Mouse (Mus musculus) MEL (cell line): Measurements from ENCODE around the gene Gas7. TPM values are rescaled to one million over a fixed set of nuclear protein-coding genes. Genes with fewer than 3 reads are reported as not detected.

Experiments used
- DNase-seq: peaks from one replicate; pipeline ENCODE4 v3.0.0; 2011; ENCODE audit warnings: low read depth, low spot score
- H3K27ac ChIP-seq: 2 replicates; pipeline ENCODE4 v1.5.1; 2012; ENCODE audit warnings: low read depth, mild to moderate bottlenecking, control low read depth, low read length, moderate library complexity; ENCODE audit not compliant: control insufficient read depth
- H3K27me3 ChIP-seq, 2 experiments: fragments of 150-350 bp in 1 of 2; sonication (generic) in 1 of 2; 2 replicates each; pipeline ENCODE4 v1.6.1; 2012; ENCODE audit warnings: low read length in 2 of 2, mild to moderate bottlenecking in 2 of 2, improper control_type of control experiment in 1 of 2, moderate library complexity in 1 of 2; ENCODE audit not compliant: insufficient read depth in 2 of 2, control insufficient read depth in 1 of 2
- H3K36me3 ChIP-seq, 2 experiments: 2 replicates each; pipeline ENCODE4 v1.6.1; 2012 to 2014; ENCODE audit warnings: low read length in 2 of 2, improper control_type of control experiment in 1 of 2, inconsistent platforms in 1 of 2, mild to moderate bottlenecking in 1 of 2; ENCODE audit not compliant: insufficient read depth in 2 of 2, control insufficient read depth in 1 of 2
- H3K4me1 ChIP-seq, 2 experiments: fragments of 150-350 bp in 1 of 2; sonication (generic) in 1 of 2; 2 replicates each; pipeline ENCODE4 v1.6.1; 2012; ENCODE audit warnings: low read length in 2 of 2, improper control_type of control experiment in 1 of 2, mild to moderate bottlenecking in 1 of 2; ENCODE audit not compliant: insufficient read depth in 2 of 2, control insufficient read depth in 1 of 2
- H3K4me3 ChIP-seq, 2 experiments: fragments of 150-350 bp in 1 of 2; sonication (generic) in 1 of 2; 2 replicates each; pipeline ENCODE4 v1.5.1; 2012; ENCODE audit warnings: low read depth in 2 of 2, low read length in 2 of 2, mild to moderate bottlenecking in 2 of 2, moderate library complexity in 2 of 2, control low read depth in 1 of 2, improper control_type of control experiment in 1 of 2; ENCODE audit not compliant: control insufficient read depth in 1 of 2, insufficient read depth in 1 of 2
- H3K79me2 ChIP-seq: 2 replicates; pipeline ENCODE4 v1.6.1; 2012; ENCODE audit warnings: mild to moderate bottlenecking, low read length, moderate library complexity; ENCODE audit not compliant: control insufficient read depth, poor library complexity, insufficient read depth
- H3K9ac ChIP-seq: 2 replicates; pipeline ENCODE4 v1.6.1; 2012; ENCODE audit warnings: low read depth, mild to moderate bottlenecking, control low read depth, low read length, moderate library complexity; ENCODE audit not compliant: control insufficient read depth, poor library complexity, severe bottlenecking
- H3K9me3 ChIP-seq: fragments of 150-350 bp; sonication (generic); replicated peaks from 2 replicates; pipeline ENCODE4 v1.6.1; 2012; ENCODE audit warnings: mild to moderate bottlenecking, low read length, improper control_type of control experiment, moderate library complexity; ENCODE audit not compliant: insufficient read depth
- BHLHE40 ChIP-seq: IDR thresholded peaks from 2 replicates; pipeline ENCODE4 v1.6.1; 2012; ENCODE audit warnings: low read depth, mild to moderate bottlenecking, inconsistent platforms, low read length, improper control_type of control experiment, borderline replicate concordance
- CHD1 ChIP-seq: IDR thresholded peaks from 2 replicates; pipeline ENCODE4 v1.6.1; 2012; ENCODE audit warnings: low read depth, mild to moderate bottlenecking, inconsistent platforms, low read length, improper control_type of control experiment
- CHD2 ChIP-seq: IDR thresholded peaks from 2 replicates; pipeline ENCODE4 v1.6.1; 2011; ENCODE audit warnings: low read length, improper control_type of control experiment
- ELF1 ChIP-seq: IDR thresholded peaks from 2 replicates; pipeline ENCODE4 v1.6.1; 2014; ENCODE audit warnings: low read depth, mild to moderate bottlenecking, inconsistent platforms, low read length, improper control_type of control experiment, moderate library complexity
- GABPA ChIP-seq: IDR thresholded peaks from 2 replicates; pipeline ENCODE4 v1.6.1; 2012; ENCODE audit warnings: low read depth, mild to moderate bottlenecking, inconsistent platforms, low read length, improper control_type of control experiment, moderate library complexity
- HCFC1 ChIP-seq: IDR thresholded peaks from 2 replicates; pipeline ENCODE4 v1.6.1; 2012; ENCODE audit warnings: low read depth, mild to moderate bottlenecking, inconsistent platforms, low read length, improper control_type of control experiment, moderate library complexity
- JUND ChIP-seq: IDR thresholded peaks from 2 replicates; pipeline ENCODE4 v1.6.1; 2011; ENCODE audit warnings: low read depth, mild to moderate bottlenecking, improper control_type of control experiment, low read length
- MAFK ChIP-seq: IDR thresholded peaks from 2 replicates; pipeline ENCODE4 v1.6.1; 2011; ENCODE audit warnings: low read depth, mild to moderate bottlenecking, low read length, improper control_type of control experiment, borderline replicate concordance
- MAX ChIP-seq: IDR thresholded peaks from 2 replicates; pipeline ENCODE4 v1.6.1; 2011; ENCODE audit warnings: low read length, improper control_type of control experiment
- MEF2A ChIP-seq: IDR thresholded peaks from 2 replicates; pipeline ENCODE4 v1.6.1; 2014; ENCODE audit warnings: low read depth, mild to moderate bottlenecking, inconsistent platforms, low read length, improper control_type of control experiment; ENCODE audit not compliant: poor library complexity, insufficient replicate concordance, severe bottlenecking; ENCODE audit errors: extremely low read depth
- MXI1 ChIP-seq: IDR thresholded peaks from 2 replicates; pipeline ENCODE4 v1.6.1; 2011; ENCODE audit warnings: mild to moderate bottlenecking, low read depth, low read length, improper control_type of control experiment
- MYC ChIP-seq: IDR thresholded peaks from 2 replicates; pipeline ENCODE4 v1.6.1; 2011; ENCODE audit warnings: low read depth, mild to moderate bottlenecking, low read length, improper control_type of control experiment, moderate library complexity
- NELFE ChIP-seq: IDR thresholded peaks from 2 replicates; pipeline ENCODE4 v1.6.1; 2011; ENCODE audit warnings: low read depth, low read length, improper control_type of control experiment
- NRF1 ChIP-seq: IDR thresholded peaks from 2 replicates; pipeline ENCODE4 v1.6.1; 2014; ENCODE audit warnings: low read depth, mild to moderate bottlenecking, inconsistent platforms, low read length, improper control_type of control experiment, moderate library complexity; ENCODE audit not compliant: poor library complexity, insufficient read depth, severe bottlenecking
- POLR2AphosphoS5 ChIP-seq: IDR thresholded peaks from 2 replicates; pipeline ENCODE4 v1.6.1; 2012; ENCODE audit warnings: low read depth, borderline replicate concordance, mild to moderate bottlenecking, inconsistent platforms, low read length, moderate library complexity, mixed read lengths
- RCOR1 ChIP-seq: IDR thresholded peaks from 2 replicates; pipeline ENCODE4 v1.6.1; 2012; ENCODE audit warnings: low read depth, mild to moderate bottlenecking, inconsistent platforms, low read length, improper control_type of control experiment
- SIN3A ChIP-seq: IDR thresholded peaks from 2 replicates; pipeline ENCODE4 v1.6.1; 2012; ENCODE audit warnings: low read length, improper control_type of control experiment, inconsistent platforms
- TCF12 ChIP-seq: IDR thresholded peaks from 2 replicates; pipeline ENCODE4 v1.6.1; 2014; ENCODE audit warnings: low read depth, mild to moderate bottlenecking, inconsistent platforms, low read length, improper control_type of control experiment, moderate library complexity
- UBTF ChIP-seq: IDR thresholded peaks from 2 replicates; pipeline ENCODE4 v1.6.1; 2012; ENCODE audit warnings: low read depth, mild to moderate bottlenecking, inconsistent platforms, low read length, improper control_type of control experiment, moderate library complexity, borderline replicate concordance; ENCODE audit not compliant: insufficient read depth
- USF1 ChIP-seq: IDR thresholded peaks from 2 replicates; pipeline ENCODE4 v1.6.1; 2014; ENCODE audit warnings: low read depth, mild to moderate bottlenecking, inconsistent platforms, low read length, improper control_type of control experiment, moderate library complexity
- USF2 ChIP-seq, 2 experiments: IDR thresholded peaks; 2 replicates each; pipeline ENCODE4 v1.6.1; 2011 to 2012; ENCODE audit warnings: improper control_type of control experiment in 2 of 2, low read length in 2 of 2, borderline replicate concordance in 1 of 2, inconsistent platforms in 1 of 2, low read depth in 1 of 2, mild to moderate bottlenecking in 1 of 2; ENCODE audit not compliant: insufficient read depth in 1 of 2
- ZC3H11A ChIP-seq: IDR thresholded peaks from 2 replicates; pipeline ENCODE4 v1.6.1; 2012; ENCODE audit warnings: low read depth, mild to moderate bottlenecking, inconsistent platforms, low read length, improper control_type of control experiment
- ZMIZ1 ChIP-seq: IDR thresholded peaks from 2 replicates; pipeline ENCODE4 v1.6.1; 2012; ENCODE audit warnings: low read depth, mild to moderate bottlenecking, inconsistent platforms, low read length, improper control_type of control experiment, moderate library complexity
- ZNF384 ChIP-seq: IDR thresholded peaks from 2 replicates; pipeline ENCODE4 v1.6.1; 2012; ENCODE audit warnings: low read depth, mild to moderate bottlenecking, inconsistent platforms, low read length, improper control_type of control experiment
- polyA plus RNA-seq, 2 experiments: library from polyadenylated mRNA; stranded (reverse) in 1 of 2; unstranded in 1 of 2; fragments of >175 nt in 1 of 2; fragments of >200 nt in 1 of 2; gene quantifications; 2 replicates each; pipeline versions ENCODE4 v1.2.1 to v1.2.4; 2012; ENCODE audit warnings: low replicate concordance in 2 of 2, low read depth in 1 of 2; ENCODE audit not compliant: insufficient read length in 2 of 2, insufficient read depth in 1 of 2, missing spikeins in 1 of 2
- total RNA-seq: library from RNA; depleted of rRNA; stranded (reverse); fragments of 300-350 nt; gene quantifications from 2 replicates; pipeline ENCODE4 v1.2.3, GENCODE M21; 2012

Gas7 gene
- total and polyA plus RNA-seq, 3 experiments = 0.04 TPM; not detected in 2

DNA sequence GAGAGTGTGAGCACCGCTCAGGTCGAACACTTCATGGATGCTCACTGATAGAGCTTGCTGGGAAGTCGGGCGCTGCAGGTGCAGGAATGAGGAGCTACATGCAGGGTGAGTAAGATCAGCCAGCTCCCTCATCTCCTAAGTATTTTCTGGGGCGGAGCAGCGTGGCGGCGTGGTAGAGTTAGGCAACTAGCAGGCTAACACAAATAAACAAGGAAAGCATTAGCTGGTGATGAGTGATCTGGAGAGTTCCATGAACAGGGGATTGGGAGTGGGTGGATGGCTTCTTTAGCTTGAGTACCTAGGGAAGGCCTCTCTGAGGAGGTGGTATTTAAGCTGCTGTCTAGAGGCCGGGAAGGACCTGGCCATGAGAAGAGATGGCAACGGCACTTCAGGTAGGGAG is 77.5 kb downstream of the Gas7 start:
- DNase-seq = no peak
- H3K9ac ChIP-seq = no peak overlapping the region
- no peaks in the 10 kb centered on the region for H3K9me3 ChIP-seq
- TF ChIP-seq HCFC1 = no peak
- no peak for TF ChIP-seq JUND
- H3K36me3 ChIP-seq = no peaks in the 10 kb centered on the region
- no peaks in the 10 kb centered on the region for H3K79me2 ChIP-seq
- H3K27me3 ChIP-seq = no peaks in the 10 kb centered on the region
- H3K27ac ChIP-seq = no peak overlapping the region
- H3K4me3 ChIP-seq = no peak overlapping the region
- no peaks in the 10 kb centered on the region for H3K4me1 ChIP-seq

DNA sequence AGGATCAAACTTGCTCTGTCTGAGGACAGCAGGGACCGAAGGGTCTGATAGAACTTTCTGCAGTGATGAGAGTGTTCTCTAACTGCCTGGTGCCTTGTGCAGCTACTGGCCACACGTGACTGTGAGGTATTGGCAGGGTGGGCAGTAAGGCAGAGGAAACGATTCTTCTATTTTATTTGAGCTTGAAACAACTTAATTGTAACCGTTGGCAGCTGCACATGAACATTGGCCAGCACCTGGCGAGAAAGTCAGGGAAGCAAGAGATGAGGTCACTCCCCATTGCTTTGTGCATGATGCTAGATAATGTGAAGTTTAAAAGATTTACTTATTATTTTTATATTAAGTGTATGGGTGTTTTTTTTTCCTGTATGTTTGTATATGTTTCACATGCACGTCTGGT is 77.9 kb downstream of the Gas7 start:
- H3K27ac ChIP-seq = no peak overlapping the region
- no peaks in the 10 kb centered on the region for H3K9me3 ChIP-seq
- no peak for TF ChIP-seq POLR2AphosphoS5
- no peak for TF ChIP-seq NRF1
- TF ChIP-seq BHLHE40 = no peak
- TF ChIP-seq ZMIZ1 = no peak
- no peak for TF ChIP-seq ZNF384
- no peak for TF ChIP-seq MAFK
- no peak for TF ChIP-seq USF1
- no peak for TF ChIP-seq SIN3A
- no peak for TF ChIP-seq GABPA
- no peak for TF ChIP-seq MAX
- TF ChIP-seq HCFC1 = no peak
- no peak for TF ChIP-seq USF2 (IDR thresholded peaks at IDR 0.05; ENCODE audit: borderline replicate concordance in 1 of 2, insufficient read depth in 1 of 2, low read depth in 1 of 2, low read length in 2 of 2)
- H3K4me1 ChIP-seq = no peaks in the 10 kb centered on the region
- no peaks in the 10 kb centered on the region for H3K79me2 ChIP-seq
- no peak overlapping the region for H3K4me3 ChIP-seq
- no peak for DNase-seq
- no peak overlapping the region for H3K9ac ChIP-seq
- no peaks in the 10 kb centered on the region for H3K27me3 ChIP-seq
- no peaks in the 10 kb centered on the region for H3K36me3 ChIP-seq

DNA sequence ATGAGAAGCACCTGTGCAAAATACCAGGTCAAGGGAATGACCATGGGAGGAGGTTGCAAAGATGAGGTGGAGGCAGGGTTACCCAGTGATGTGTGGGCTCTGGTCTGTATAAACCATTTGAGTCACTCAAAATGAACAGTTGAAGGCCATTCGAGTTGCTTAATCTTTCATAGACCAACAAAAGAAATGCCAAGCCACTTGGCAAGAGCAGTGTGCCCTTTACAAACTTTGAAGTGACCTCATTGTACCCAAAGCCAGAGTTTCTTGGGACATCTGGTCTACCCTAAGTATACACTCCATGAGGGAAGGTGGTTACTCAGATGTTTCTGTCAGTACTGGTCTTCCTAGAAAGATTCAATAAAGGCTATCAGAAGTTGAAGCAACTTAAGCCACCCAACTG is 80.5 kb downstream of the Gas7 start:
- TF ChIP-seq RCOR1 (no peak), CHD1 (no peak), GABPA (no peak), ZC3H11A (no peak), MEF2A (no peak), ZNF384 (no peak), BHLHE40 (no peak), NELFE (no peak), MXI1 (no peak), ELF1 (no peak), CHD2 (no peak), MYC (no peak), TCF12 (no peak), ZMIZ1 (no peak), UBTF (no peak), NRF1 (no peak), POLR2AphosphoS5 (no peak), MAX (no peak)
- H3K27me3 ChIP-seq = no peaks in the 10 kb centered on the region
- no peaks in the 10 kb centered on the region for H3K9me3 ChIP-seq

More for the DNA sequence above, 80.5 kb downstream of the Gas7 start:
- H3K27ac ChIP-seq = no peak overlapping the region
- no peaks in the 10 kb centered on the region for H3K79me2 ChIP-seq
- no peaks in the 10 kb centered on the region for H3K36me3 ChIP-seq
- no peak overlapping the region for H3K9ac ChIP-seq
- no peak for DNase-seq
- no peak overlapping the region for H3K4me3 ChIP-seq
- no peaks in the 10 kb centered on the region for H3K4me1 ChIP-seq
